Mouse (Mus musculus): ENCODE results near the gene Olfr497.

The Olfr497 gene
- long read RNA-seq, experiment 1 = 0 reads
- long read RNA-seq, experiment 2 = 0 reads

GRCm38 (mm10) chr7:108420121-108420520 is at the start of gene Olfr497:
Gene Olfr497, plus strand, starts transcription at chr7:108420421.
- intact Hi-C loops (cut with DNase I) = no loop called here

DNA sequence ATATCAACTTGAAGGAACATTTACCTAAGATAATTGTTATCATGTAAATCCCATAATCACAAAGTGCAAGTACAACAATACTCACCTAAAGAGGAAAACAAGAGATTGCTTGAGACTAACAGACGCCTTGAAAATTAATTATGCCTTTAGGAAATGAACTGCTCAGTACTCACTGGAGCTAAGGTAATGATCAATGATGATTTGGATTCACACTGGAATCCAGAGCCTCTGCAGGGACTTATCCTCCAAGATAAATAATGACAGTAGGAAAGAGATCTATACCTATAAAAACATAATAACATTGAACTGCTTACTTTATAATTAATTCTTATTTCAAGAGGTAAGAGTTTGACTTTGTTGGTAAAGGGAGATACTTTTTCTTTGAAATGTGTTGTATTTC is 27.4 kb upstream of the Olfr497 start, which contains the start of gene Olfr495:
Olfr495 (plus strand) TSS at position 301 of the 400 bp plus-strand sequence.
- intact Hi-C loops (cut with DNase I) = no loop called here

- intact Hi-C loops (cut with DNase I) = no loop called here
Observed at GRCm38 (mm10) chr7:108465026-108465425, 44.8 kb downstream of the Olfr497 start, which contains the start of gene Olfr498. Gene Olfr498, plus strand, starts transcription at chr7:108465326.
